Comparison of ENCODE assay signal across 9 mouse cellular contexts in the genomic region with DNA sequence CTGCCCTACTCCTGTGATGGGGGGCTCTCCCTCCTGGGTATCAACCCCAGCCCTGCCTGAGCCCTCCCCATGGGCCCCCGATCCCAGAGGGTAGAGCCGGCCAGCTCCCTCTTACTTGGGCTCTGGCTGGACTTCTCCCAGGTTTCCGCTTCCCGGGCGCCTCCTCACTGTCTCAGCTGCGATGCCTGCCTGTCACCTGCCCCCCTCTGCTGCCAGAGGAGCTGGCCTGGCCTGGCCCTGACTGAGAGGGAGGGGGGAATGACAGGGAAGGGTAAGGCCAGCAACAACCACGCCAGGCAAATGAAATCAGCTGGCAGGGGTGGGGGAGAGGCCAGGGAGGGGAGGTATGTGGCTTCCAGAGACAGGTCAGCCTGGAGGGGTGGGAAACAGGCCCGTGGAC. TPM values are rescaled to one million over a fixed set of nuclear protein-coding genes. Genes with fewer than 3 reads are reported as not detected.
DNase-seq lines count a peak whose midpoint lies in the region; ATAC-seq lines count a peak whose summit lies in the region.
"Had no signal": no experiment of that assay in that cellular context is flagged by ENCODE, and none has a peak within 500 bp of the region (broad histone marks: within the 10 kb centered on the region; RNA-seq: fewer than 3 reads in every experiment).

No protein-coding gene starts in this region.

- peaks cover 3% of the 10 kb centered on the region; the same call in 1 of the 2 replicates for H3K36me3 ChIP-seq in lung, embryonic 15.5 days
- H3K36me3 ChIP-seq in intestine, embryonic 15.5 days = peaks cover 1% of the 10 kb centered on the region; the same call in 1 of the 2 replicates
- H3K36me3 ChIP-seq in stomach, embryonic 16.5 days (ENCODE audit: control insufficient read depth, insufficient read depth, low read length) = 0 out of 2 replicates have a peak, but pooled peaks cover 2% of the 10 kb centered on the region

- no peak for DNase-seq in lung, postnatal 36 days
- peak; percentile 79 for DNase-seq in gastrocnemius, postnatal 14 days
- no peak for DNase-seq in left cerebral cortex, postnatal 36 days (ENCODE audit: low spot score in 2 of 2)
- DNase-seq in adipocyte (ENCODE audit: low spot score) = no peak
- no peak for DNase-seq in thymus, postnatal 14 days
- DNase-seq: liver had no signal

- no peaks in the 10 kb centered on the region for H3K27me3 ChIP-seq in lung, embryonic 15.5 days
- H3K27me3 ChIP-seq in intestine, embryonic 15.5 days (replicated peaks) = no peaks in the 10 kb centered on the region
- no peaks in the 10 kb centered on the region for H3K27me3 ChIP-seq in stomach, embryonic 16.5 days (ENCODE audit: control insufficient read depth, insufficient read depth, low read length)

- H3K27ac ChIP-seq in lung, embryonic 15.5 days = no peak overlapping the region
- H3K27ac ChIP-seq in intestine, embryonic 15.5 days = no peak overlapping the region
- H3K27ac ChIP-seq in stomach, embryonic 16.5 days (ENCODE audit: low read length) = no peak overlapping the region

- no peak overlapping the region for H3K4me2 ChIP-seq in lung, embryonic 15.5 days
- no peak overlapping the region for H3K4me2 ChIP-seq in intestine, embryonic 15.5 days (replicated peaks)
- no peak overlapping the region for H3K4me2 ChIP-seq in stomach, embryonic 16.5 days (ENCODE audit: low read depth, low read length)

- no peaks in the 10 kb centered on the region for H3K9me3 ChIP-seq in lung, embryonic 15.5 days
- no peaks in the 10 kb centered on the region for H3K9me3 ChIP-seq in intestine, embryonic 15.5 days
- H3K9me3 ChIP-seq in stomach, embryonic 16.5 days (replicated peaks; ENCODE audit: control insufficient read depth, low read length) = no peaks in the 10 kb centered on the region

- no peak overlapping the region for H3K9ac ChIP-seq in lung, embryonic 15.5 days
- no peak overlapping the region; the same call in 1 of the 2 replicates for H3K9ac ChIP-seq in intestine, embryonic 15.5 days
- peak overlapping the region; percentile 37 for H3K9ac ChIP-seq in stomach, embryonic 16.5 days (ENCODE audit: low read length)

- whole genome bisulfite sequencing in lung, embryonic 15.5 days = 8% methylated on average over 8 of the region's 8 CpGs
- 9% methylated on average over 8 of the region's 8 CpGs for WGBS in intestine, embryonic 15.5 days
- 11% methylated on average over 8 of the region's 8 CpGs for WGBS in stomach, embryonic 16.5 days

- peaks cover 32% of the 10 kb centered on the region for H3K4me1 ChIP-seq in lung, embryonic 15.5 days
- peaks cover 13% of the 10 kb centered on the region; the same call in 1 of the 2 replicates for H3K4me1 ChIP-seq in intestine, embryonic 15.5 days (replicated peaks)
- H3K4me1 ChIP-seq in stomach, embryonic 16.5 days (ENCODE audit: control insufficient read depth, insufficient read depth, low read length) = peaks cover 18% of the 10 kb centered on the region

- H3K4me3 ChIP-seq in lung, embryonic 15.5 days = no peak overlapping the region
- no peak overlapping the region for H3K4me3 ChIP-seq in intestine, embryonic 15.5 days (replicated peaks)
- H3K4me3 ChIP-seq in stomach, embryonic 16.5 days (replicated peaks; ENCODE audit: low read length) = no peak overlapping the region

- ATAC-seq in lung, embryonic 15.5 days (ENCODE audit: borderline replicate concordance, extremely low read depth, low FRiP score, low TSS enrichment) = peak; percentile 19; the same call in 1 of the 2 replicates
- ATAC-seq in intestine, embryonic 15.5 days = peak; percentile 6; the same call in 1 of the 2 replicates
- ATAC-seq in stomach, embryonic 16.5 days (ENCODE audit: insufficient read depth, low FRiP score) = peak; percentile 6; the same call in 1 of the 2 replicates

- intact Hi-C loops in gastrocnemius, postnatal 14 days (cut with DNase I; ENCODE audit: low total_unique reads) = no loop called here
- intact Hi-C loops in left cerebral cortex, postnatal 36 days (cut with DNase I) = no loop called here

RNA-seq across cellular contexts. Expression of a gene that starts 0.3 kb away (rescaled TPM):
- polyA plus RNA-seq in lung, embryonic 15.5 days (2015; fragmentation: Nextera tagmentation; extraction: Ambion mirVana) = 0.38 and 1.1 TPM in 2 replicates
- 1 to 10 TPM; 6.6 to 7.0 TPM for total RNA-seq in gastrocnemius, postnatal 14 days (2021)
- polyA plus RNA-seq in intestine, embryonic 15.5 days (2015; fragmentation: Nextera tagmentation; extraction: Ambion mirVana) = 1.2 and 1.3 TPM in 2 replicates
- polyA plus RNA-seq in stomach, embryonic 16.5 days (2015; fragmentation: Nextera tagmentation; extraction: Ambion mirVana) = 0.66 and 1.5 TPM in 2 replicates
- total RNA-seq in left cerebral cortex, postnatal 36 days (2021) = under 1 TPM in 1 of 2 experiments, not detected in 1; 0.30 TPM

RNA-seq across cellular contexts. Expression of a gene that starts 10.5 kb away (rescaled TPM):
- polyA plus RNA-seq in lung, embryonic 15.5 days (2015; fragmentation: Nextera tagmentation; extraction: Ambion mirVana) = 188 and 197 TPM in 2 replicates
- 1 to 10 TPM; 4.6 to 5.0 TPM for total RNA-seq in gastrocnemius, postnatal 14 days (2021)
- polyA plus RNA-seq in intestine, embryonic 15.5 days (2015; fragmentation: Nextera tagmentation; extraction: Ambion mirVana) = 166 and 177 TPM in 2 replicates
- 129 and 138 TPM in 2 replicates for polyA plus RNA-seq in stomach, embryonic 16.5 days (2015; fragmentation: Nextera tagmentation; extraction: Ambion mirVana)
- total RNA-seq in left cerebral cortex, postnatal 36 days (2021) = 1 to 10 TPM; 1.5 to 1.8 TPM

RNA-seq across cellular contexts. Expression of a gene that starts 10.5 kb away (rescaled TPM):
- 149 and 152 TPM in 2 replicates for polyA plus RNA-seq in lung, embryonic 15.5 days (2015; fragmentation: Nextera tagmentation; extraction: Ambion mirVana)
- total RNA-seq in gastrocnemius, postnatal 14 days (2021) = 10 to 100 TPM; 55.3 to 61.9 TPM
- polyA plus RNA-seq in intestine, embryonic 15.5 days (2015; fragmentation: Nextera tagmentation; extraction: Ambion mirVana) = 116 and 118 TPM in 2 replicates
- 128 and 139 TPM in 2 replicates for polyA plus RNA-seq in stomach, embryonic 16.5 days (2015; fragmentation: Nextera tagmentation; extraction: Ambion mirVana)
- 100 to 1,000 TPM; 191 to 199 TPM for total RNA-seq in left cerebral cortex, postnatal 36 days (2021)

RNA-seq across cellular contexts. Expression of a gene that starts 17.7 kb away (rescaled TPM):
- polyA plus RNA-seq in lung, embryonic 15.5 days (2015; fragmentation: Nextera tagmentation; extraction: Ambion mirVana) = 23.9 and 26.9 TPM in 2 replicates
- total RNA-seq in gastrocnemius, postnatal 14 days (2021) = 10 to 100 TPM; 19.7 to 24.2 TPM
- polyA plus RNA-seq in intestine, embryonic 15.5 days (2015; fragmentation: Nextera tagmentation; extraction: Ambion mirVana) = 17.9 and 20.1 TPM in 2 replicates
- polyA plus RNA-seq in stomach, embryonic 16.5 days (2015; fragmentation: Nextera tagmentation; extraction: Ambion mirVana) = 9.9 and 11.5 TPM in 2 replicates
- 10 to 100 TPM; 12.6 to 37.2 TPM for total RNA-seq in left cerebral cortex, postnatal 36 days (2021)

RNA-seq across cellular contexts. Expression of a gene that starts 24.0 kb away (rescaled TPM):
- 0.54 and 0.59 TPM in 2 replicates for polyA plus RNA-seq in lung, embryonic 15.5 days (2015; fragmentation: Nextera tagmentation; extraction: Ambion mirVana)
- under 1 TPM; 0.33 to 0.45 TPM for total RNA-seq in gastrocnemius, postnatal 14 days (2021)
- polyA plus RNA-seq in intestine, embryonic 15.5 days (2015; fragmentation: Nextera tagmentation; extraction: Ambion mirVana) = 0.99 and 1.1 TPM in 2 replicates
- 1.1 and 1.7 TPM in 2 replicates for polyA plus RNA-seq in stomach, embryonic 16.5 days (2015; fragmentation: Nextera tagmentation; extraction: Ambion mirVana)
- 100 to 1,000 TPM; 218 to 235 TPM for total RNA-seq in left cerebral cortex, postnatal 36 days (2021)
